Mouse (Mus musculus): ENCODE results near the gene Dbr1.
A peak's percentile ranks its signal among the peaks of the same experiment; 100 is the strongest.

Gene Dbr1

GRCm38 (mm10) chr9:99620196-99620595 lies 44.6 kb downstream of the Dbr1 start:
- DNase-seq (ENCODE audit: low spot score): no peak

- DNase-seq (ENCODE audit: low spot score): no peak
Measured at GRCm38 (mm10) chr9:99622034-99622433, 46.4 kb downstream of the Dbr1 start.

GRCm38 (mm10) chr9:99622966-99623365 lies 47.4 kb downstream of the Dbr1 start:
- DNase-seq (ENCODE audit: low spot score): no peak

- no peak for DNase-seq (ENCODE audit: low spot score)
Measured at GRCm38 (mm10) chr9:99624117-99624516, 48.5 kb downstream of the Dbr1 start.

DNA sequence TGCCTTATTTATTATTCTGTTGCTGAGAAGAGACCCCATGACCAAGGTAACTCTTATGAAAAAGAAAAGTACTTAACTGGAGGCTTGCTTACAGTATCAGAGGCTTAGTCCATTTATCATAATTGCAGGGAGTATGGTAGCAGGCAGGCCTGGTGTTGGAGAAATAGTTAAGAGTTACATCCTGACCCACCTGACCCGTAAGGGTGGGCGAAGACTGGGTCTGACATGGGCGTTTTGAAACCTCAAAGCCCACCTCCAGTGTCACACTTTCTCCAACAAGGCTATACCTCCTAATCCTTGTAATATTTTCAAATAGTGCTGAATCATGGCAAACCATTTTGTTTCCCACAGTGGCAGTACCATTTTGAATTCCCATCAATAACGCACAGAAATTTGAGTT lies 53.0 kb downstream of the Dbr1 start:
- no peak for DNase-seq (ENCODE audit: low spot score)

GRCm38 (mm10) chr9:99629281-99630011 lies 53.8 kb downstream of the Dbr1 start, which contains the start of gene Dzip1l:
TSS of gene Dzip1l (plus strand) at chr9:99629496.
- peak; percentile 80 for DNase-seq (ENCODE audit: low spot score)

DNA sequence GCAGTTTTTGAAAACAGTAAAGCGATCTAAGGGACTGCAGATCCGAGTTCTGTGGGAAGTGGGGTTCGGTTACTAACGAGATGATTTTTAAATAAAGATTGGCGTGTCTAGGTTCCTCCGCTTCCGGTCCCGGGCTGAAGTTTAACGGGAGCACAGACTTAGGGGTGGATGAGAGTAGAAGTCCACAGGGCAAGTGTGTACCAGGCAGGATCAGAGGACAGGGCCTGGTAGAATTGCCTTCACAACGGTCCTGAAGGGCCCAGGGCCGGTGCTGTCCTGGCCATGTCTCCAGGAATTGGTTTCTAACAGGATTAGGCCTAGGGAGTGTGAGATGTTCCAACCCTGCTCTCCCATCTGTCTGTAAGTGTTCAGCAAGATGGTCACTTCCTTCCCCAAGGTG lies 54.5 kb downstream of the Dbr1 start:
- DNase-seq (ENCODE audit: low spot score): peak; percentile 19

DNA sequence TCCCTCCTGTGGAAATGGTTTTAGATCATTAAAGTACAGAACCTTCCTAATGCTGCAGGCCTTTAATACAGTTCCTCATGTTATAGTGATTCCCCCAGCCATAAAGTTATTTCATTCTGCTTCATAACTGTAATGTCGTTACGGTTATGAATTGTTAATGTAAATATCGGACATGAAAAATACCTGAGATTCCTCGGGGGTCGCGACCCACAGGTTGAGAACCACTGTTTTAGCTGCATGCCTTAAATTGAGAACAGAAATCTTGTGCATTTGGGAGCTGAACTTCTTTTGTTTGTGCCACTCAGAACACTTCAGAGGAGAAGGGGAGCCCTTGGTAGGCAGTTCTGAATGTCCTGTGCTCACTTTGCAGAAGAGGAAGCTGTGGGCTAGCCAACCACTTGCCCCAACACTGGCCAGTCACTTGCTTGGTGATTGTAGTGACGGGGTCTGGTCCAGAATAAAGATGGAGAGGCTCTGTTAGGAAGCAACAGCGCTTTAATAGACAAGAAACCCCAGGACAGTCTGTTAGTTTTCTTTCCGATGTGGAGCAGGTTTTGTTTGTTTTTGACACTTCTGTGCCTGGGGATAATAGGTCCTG lies 55.0 kb downstream of the Dbr1 start:
- no peak for DNase-seq (ENCODE audit: low spot score)

- DNase-seq (ENCODE audit: low spot score): no peak
Measured at GRCm38 (mm10) chr9:99631781-99632180, 56.2 kb downstream of the Dbr1 start.

DNA sequence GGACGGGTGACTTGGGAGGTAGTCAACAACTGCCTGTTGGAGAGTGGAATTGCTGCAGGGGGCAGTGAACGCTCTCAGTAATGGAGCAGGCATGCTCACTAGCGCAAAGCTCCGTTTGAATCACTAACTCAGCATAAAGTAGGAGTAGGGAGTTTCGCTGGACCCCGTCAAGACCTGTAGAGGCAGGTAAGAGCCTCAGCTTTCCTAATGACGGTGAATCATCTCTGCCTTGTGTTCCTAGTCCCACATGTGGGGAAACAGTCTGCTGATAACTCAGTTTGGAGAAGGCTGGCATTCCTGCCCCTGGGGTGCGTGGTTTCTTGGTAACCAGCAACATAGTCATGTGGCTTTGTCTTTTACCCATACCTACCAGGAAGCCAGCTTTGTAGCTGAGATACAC lies 56.7 kb downstream of the Dbr1 start:
- peak; percentile 66 for DNase-seq (ENCODE audit: low spot score)
